Mouse (Mus musculus): ENCODE data around the gene Cd69.

DNA sequence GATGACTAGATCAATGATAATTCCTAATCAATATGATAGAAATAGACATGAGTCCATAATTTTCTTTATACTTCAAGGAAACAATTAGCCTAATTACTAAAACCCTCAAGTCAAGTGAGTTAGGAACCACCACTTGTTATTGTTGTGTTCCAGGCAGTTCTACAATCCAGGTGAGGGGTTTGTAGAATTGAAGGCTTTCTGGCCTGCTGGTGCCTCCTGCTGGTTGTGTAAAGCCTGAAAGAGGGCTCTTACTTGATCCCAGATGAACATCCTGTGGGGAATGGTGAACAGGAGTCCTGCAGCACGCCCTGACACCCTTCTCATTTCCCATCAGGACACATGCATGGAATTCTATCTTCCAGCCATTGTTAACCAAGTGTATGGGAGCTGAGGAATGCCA, 43.2 kb upstream of the Cd69 start:
- no peak for TF ChIP-seq POLR2A (IDR thresholded peaks at IDR 0.05; ENCODE audit: low read depth, low read length)
- no peak for TF ChIP-seq CTCF (IDR thresholded peaks at IDR 0.05; ENCODE audit: borderline replicate concordance, insufficient read depth, low read length)

Measured in embryonic fibroblast, embryonic 13.5 days (primary cell).